Mouse (Mus musculus) intestine, embryonic 15.5 days (tissue): ENCODE results near the gene Ogfrl1. TPM values are rescaled to one million over a fixed set of nuclear protein-coding genes. Genes with fewer than 3 reads are reported as not detected.

Source experiments
- ATAC-seq: fragments of 200-750 bp; cut with Nextera tagmentation; 2 replicates; pipeline ENCODE4 v1.8.0; 2017; ENCODE audit warnings: moderate TSS enrichment, moderate library complexity
- H3K27ac ChIP-seq: fragments of 300-500 bp; sonication (generic); 2 replicates; pipeline ENCODE4 v1.5.1; 2015; ENCODE audit warnings: mild to moderate bottlenecking, inconsistent platforms
- H3K27me3 ChIP-seq: fragments of 300-500 bp; sonication (generic); replicated peaks from 2 replicates; pipeline ENCODE4 v1.6.1; 2015; ENCODE audit warnings: inconsistent platforms
- H3K36me3 ChIP-seq: fragments of 300-500 bp; sonication (generic); 2 replicates; pipeline ENCODE4 v1.6.1; 2015; ENCODE audit warnings: inconsistent platforms
- H3K4me1 ChIP-seq: fragments of 300-500 bp; sonication (generic); replicated peaks from 2 replicates; pipeline ENCODE4 v1.6.1; 2015; ENCODE audit warnings: inconsistent platforms
- H3K4me2 ChIP-seq: fragments of 300-500 bp; sonication (generic); replicated peaks from 2 replicates; pipeline ENCODE4 v1.6.1; 2015; ENCODE audit warnings: mild to moderate bottlenecking, inconsistent platforms
- H3K4me3 ChIP-seq: fragments of 300-500 bp; sonication (generic); replicated peaks from 2 replicates; pipeline ENCODE4 v1.5.1; 2015; ENCODE audit warnings: inconsistent platforms
- H3K9ac ChIP-seq: fragments of 300-500 bp; sonication (generic); 2 replicates; pipeline ENCODE4 v1.6.1; 2015; ENCODE audit warnings: inconsistent platforms
- H3K9me3 ChIP-seq: fragments of 300-500 bp; sonication (generic); 2 replicates; pipeline ENCODE4 v1.6.1; 2016; ENCODE audit warnings: inconsistent platforms
- WGBS: fragments of 180-500 bp; shearing (Covaris S2); methylation state at CpG from one replicate; pipeline ENCODE4 v1.1.7; 2015; 5-methylcytosine and 5-hydroxymethylcytosine counted together
- polyA plus RNA-seq: library from polyadenylated mRNA; unstranded; fragments of >200 nt; fragmentation: Nextera tagmentation; extraction: Ambion mirVana; gene quantifications from 2 replicates; pipeline ENCODE4 v1.2.1, GENCODE M21; 2015

Gene Ogfrl1
- polyA plus RNA-seq, 1 experiment from 2014 or later: 7.6 TPM

DNA sequence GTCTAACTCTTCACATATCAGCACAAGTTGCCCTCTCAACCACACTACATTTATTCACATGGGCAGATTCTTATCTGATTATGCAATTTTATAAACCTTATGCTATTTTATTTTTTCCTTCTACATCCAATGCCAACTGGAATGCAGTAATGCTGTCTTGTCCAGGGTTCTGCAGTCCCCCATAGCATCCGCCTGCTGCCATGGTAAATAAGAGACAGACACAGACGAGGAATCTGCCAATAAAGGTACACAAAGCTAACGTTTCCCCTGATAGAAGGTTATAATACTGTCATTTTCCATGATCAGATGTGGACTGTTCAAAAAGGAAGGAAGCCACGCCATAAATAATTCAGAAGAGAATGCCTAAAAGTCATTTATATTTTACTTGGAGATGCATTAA is 54.7 kb downstream of the Ogfrl1 start:
- H3K9me3 ChIP-seq: no peaks in the 10 kb centered on the region
- WGBS: 65% methylated on average over 4 of the region's 4 CpGs
- H3K27me3 ChIP-seq: no peaks in the 10 kb centered on the region
- no peak overlapping the region for H3K4me3 ChIP-seq
- no peak for ATAC-seq
- no peak overlapping the region for H3K27ac ChIP-seq
- H3K4me2 ChIP-seq: no peak overlapping the region
- H3K9ac ChIP-seq: no peak overlapping the region
- H3K4me1 ChIP-seq: no peaks in the 10 kb centered on the region
- no peaks in the 10 kb centered on the region for H3K36me3 ChIP-seq

DNA sequence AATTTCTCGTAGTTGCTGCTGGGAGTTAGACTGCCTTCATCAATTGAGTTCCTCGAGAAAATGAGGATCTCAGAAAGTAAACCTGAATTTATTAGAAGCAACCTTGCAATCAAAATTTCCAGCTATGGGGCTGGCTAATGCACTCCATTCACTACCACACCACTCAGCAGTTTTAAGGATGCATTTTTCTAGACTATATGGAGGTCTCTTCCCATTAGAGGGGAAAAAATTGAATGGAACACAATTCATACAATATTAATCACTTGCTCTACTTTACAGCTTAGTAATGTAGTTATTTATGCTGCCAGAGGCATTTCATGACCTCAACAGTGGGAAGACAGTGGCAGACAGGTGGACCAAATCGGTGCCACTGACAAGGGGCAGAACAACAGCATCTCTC is 55.3 kb downstream of the Ogfrl1 start:
- Histone ChIP-seq H3K9ac (no peak overlapping the region), H3K4me2 (no peak overlapping the region), H3K27me3 (no peaks in the 10 kb centered on the region), H3K4me3 (no peak overlapping the region), H3K4me1 (no peaks in the 10 kb centered on the region), H3K36me3 (no peaks in the 10 kb centered on the region), H3K9me3 (no peaks in the 10 kb centered on the region), H3K27ac (no peak overlapping the region)
- WGBS: 89% methylated on average over 3 of the region's 3 CpGs
- ATAC-seq: no peak

DNA sequence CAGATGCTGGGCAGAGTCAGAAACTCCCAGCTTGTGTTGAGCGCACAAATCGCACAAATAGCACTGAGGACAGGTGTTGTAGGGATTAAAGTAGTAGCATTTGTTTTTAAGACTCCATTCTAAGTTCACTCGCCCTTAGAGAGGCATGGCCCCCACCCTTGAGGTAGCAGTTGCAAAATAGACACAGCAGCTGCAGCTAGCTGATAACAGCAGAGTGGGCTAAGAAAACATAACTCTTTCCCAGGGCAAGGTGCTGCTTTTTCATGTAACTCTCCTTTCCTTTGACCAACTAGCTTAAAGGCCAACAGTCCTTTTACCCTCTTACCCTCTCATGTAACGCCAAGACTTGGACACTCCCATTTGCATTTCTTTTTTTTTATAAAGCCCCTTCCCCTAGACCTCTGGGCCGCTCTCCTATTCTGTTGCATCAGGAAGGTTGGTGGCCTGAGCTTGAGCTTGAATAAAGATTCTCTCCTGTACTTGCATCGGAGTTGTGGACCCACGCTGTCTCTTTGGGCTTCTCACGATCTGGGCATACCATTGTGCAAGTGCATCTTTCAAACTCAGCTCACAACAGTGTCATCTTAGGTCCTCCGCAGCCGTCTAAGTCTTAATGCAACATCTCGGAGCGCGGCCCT is 61.7 kb downstream of the Ogfrl1 start:
- H3K4me2 ChIP-seq: no peak overlapping the region
- WGBS: 86% methylated on average over 13 of the region's 13 CpGs
- H3K27me3 ChIP-seq: no peaks in the 10 kb centered on the region
- H3K9me3 ChIP-seq: no peaks in the 10 kb centered on the region
- no peak for ATAC-seq
- no peak overlapping the region for H3K27ac ChIP-seq
- no peak overlapping the region for H3K9ac ChIP-seq
- no peak overlapping the region for H3K4me3 ChIP-seq
- H3K36me3 ChIP-seq: no peaks in the 10 kb centered on the region
- no peaks in the 10 kb centered on the region for H3K4me1 ChIP-seq

DNA sequence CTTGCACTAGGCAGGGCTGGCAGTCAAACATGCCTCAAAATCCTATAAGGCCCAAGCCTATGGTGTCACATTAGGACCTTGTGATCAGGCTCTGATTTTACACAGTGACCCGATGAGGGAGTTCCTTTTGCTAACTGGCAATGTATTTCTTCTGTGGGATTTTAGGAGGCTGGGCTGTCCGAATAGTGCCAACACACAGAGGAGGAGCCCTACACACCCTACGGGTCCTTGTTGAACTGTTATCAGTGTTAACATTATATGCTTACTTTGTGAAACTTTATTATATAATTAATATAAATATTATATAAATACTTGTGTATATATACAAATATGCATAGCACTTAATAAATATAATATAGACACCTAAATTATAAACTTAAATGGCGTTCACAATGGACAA is 62.5 kb downstream of the Ogfrl1 start:
- H3K4me2 ChIP-seq: no peak overlapping the region
- no peak overlapping the region for H3K27ac ChIP-seq
- no peaks in the 10 kb centered on the region for H3K27me3 ChIP-seq
- WGBS: 86% methylated on average over 4 of the region's 4 CpGs
- H3K9me3 ChIP-seq: no peaks in the 10 kb centered on the region
- ATAC-seq: no peak
- H3K4me1 ChIP-seq: no peaks in the 10 kb centered on the region
- H3K4me3 ChIP-seq: no peak overlapping the region
- no peaks in the 10 kb centered on the region for H3K36me3 ChIP-seq
- no peak overlapping the region for H3K9ac ChIP-seq

DNA sequence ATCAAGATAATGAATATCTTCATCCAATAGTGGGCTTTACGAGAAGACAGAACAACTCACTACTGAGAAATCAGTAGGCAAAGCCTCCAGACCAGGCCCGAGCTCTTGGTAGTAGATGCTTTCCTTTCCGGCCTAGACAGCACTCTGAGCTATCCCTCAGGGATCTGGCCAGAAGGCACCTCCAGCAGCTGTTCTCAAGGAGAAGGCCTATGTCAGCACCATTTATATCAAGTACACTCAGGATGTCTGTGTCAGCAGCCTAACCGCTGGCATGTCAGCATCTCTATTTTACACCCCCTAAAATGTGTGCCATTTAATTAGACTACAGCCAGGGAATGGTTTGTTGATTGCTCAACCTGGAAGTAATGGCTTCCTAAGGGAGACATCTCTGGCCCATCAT is 65.4 kb downstream of the Ogfrl1 start:
- H3K27ac ChIP-seq: no peak overlapping the region
- no peak overlapping the region for H3K4me3 ChIP-seq
- no peak overlapping the region for H3K9ac ChIP-seq
- no peaks in the 10 kb centered on the region for H3K27me3 ChIP-seq
- no peak overlapping the region for H3K4me2 ChIP-seq
- no peak for ATAC-seq
- 88% methylated on average over 4 of the region's 4 CpGs for WGBS
- no peaks in the 10 kb centered on the region for H3K9me3 ChIP-seq
- no peaks in the 10 kb centered on the region for H3K36me3 ChIP-seq
- H3K4me1 ChIP-seq: no peaks in the 10 kb centered on the region

DNA sequence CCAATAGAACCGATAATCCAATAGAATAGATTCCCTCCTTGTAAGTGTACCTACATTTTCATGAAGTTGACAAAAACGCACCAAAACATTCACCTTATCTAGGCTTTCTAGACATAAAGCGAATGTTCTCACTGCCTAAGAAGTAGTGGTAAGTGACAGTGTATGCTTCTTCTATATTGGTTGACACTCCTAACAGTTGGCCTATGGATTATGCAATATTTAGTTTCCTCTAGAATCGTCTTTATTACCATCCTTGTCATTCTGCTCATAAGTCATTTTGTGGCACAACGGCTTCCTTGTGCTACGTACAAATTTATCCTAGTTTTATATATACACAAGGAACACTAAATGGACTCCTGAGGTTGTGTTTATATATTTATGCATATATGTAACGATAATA is 72.4 kb downstream of the Ogfrl1 start:
- Histone ChIP-seq H3K36me3 (no peaks in the 10 kb centered on the region), H3K4me3 (no peak overlapping the region), H3K9ac (no peak overlapping the region), H3K4me1 (no peaks in the 10 kb centered on the region), H3K27ac (no peak overlapping the region), H3K4me2 (no peak overlapping the region), H3K27me3 (no peaks in the 10 kb centered on the region), H3K9me3 (no peaks in the 10 kb centered on the region)
- 82% methylated on average over 7 of the region's 7 CpGs for WGBS
- ATAC-seq: no peak

DNA sequence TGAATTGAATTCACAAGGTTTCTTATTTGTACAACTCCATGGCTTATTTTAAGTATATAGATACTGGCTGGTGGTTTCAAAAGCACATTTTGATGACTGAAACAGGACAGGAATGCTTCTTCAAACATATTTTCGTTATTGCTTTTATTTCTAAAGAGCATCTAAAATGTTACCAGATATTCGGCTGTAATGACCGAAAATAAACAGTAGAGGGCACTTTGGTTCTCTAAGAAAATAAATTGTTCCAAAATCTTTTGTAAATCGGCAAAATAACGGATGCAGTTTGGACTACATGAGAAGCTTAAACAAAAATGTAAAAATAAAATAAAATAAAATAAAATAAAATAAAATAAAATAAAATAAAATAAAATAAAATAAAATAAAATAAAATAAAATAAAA is 73.3 kb downstream of the Ogfrl1 start:
- Histone ChIP-seq H3K4me3 (no peak overlapping the region), H3K9me3 (no peaks in the 10 kb centered on the region), H3K4me2 (no peak overlapping the region), H3K27me3 (no peaks in the 10 kb centered on the region), H3K27ac (no peak overlapping the region), H3K4me1 (no peaks in the 10 kb centered on the region), H3K36me3 (no peaks in the 10 kb centered on the region), H3K9ac (no peak overlapping the region)
- WGBS: 20% methylated on average over 5 of the region's 5 CpGs
- ATAC-seq: no peak

DNA sequence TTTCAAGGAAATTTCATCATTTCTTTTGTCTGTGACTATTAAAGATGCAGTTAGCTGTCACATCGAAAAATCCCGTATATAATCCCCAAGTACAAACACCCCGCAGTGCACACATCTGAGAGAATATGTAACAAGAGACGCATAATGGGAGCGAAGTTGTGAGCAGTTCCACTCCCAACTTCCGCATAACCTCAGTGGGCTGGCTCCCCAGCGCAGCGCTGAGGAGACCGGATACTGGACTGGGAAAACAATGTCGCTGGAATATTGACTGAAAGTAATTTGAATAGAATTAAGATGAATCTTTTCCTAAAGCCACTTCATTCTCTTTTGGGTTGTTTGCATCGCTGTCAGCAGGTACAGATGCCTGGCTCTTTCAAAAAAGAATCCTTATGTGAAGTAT is 74.3 kb downstream of the Ogfrl1 start:
- Histone ChIP-seq H3K36me3 (no peaks in the 10 kb centered on the region), H3K4me1 (no peaks in the 10 kb centered on the region), H3K27ac (no peak overlapping the region), H3K9ac (no peak overlapping the region), H3K4me2 (no peak overlapping the region), H3K9me3 (no peaks in the 10 kb centered on the region), H3K27me3 (no peaks in the 10 kb centered on the region), H3K4me3 (no peak overlapping the region)
- ATAC-seq: no peak
- WGBS: 74% methylated on average over 11 of the region's 11 CpGs

DNA sequence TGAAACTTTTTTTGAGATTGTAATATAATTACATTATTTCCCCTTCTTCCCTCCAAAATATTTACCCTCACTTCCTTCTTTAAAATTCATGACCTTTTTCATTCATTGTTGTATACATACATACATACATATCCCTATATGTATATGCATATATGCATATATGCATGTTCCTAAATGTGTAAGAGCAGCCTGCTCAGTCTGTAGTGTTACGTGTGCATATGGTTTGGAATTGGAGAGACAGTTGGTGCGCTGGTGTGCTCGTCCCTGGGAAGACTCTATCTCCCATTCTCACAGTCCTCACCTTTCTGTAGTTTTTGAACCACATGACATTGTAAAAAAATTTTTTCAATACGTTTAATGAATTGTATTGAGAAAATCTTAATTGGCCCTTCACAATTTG is 75.4 kb downstream of the Ogfrl1 start:
- 85% methylated on average over 4 of the region's 4 CpGs for WGBS
- ATAC-seq: no peak
- no peak overlapping the region for H3K4me3 ChIP-seq
- H3K4me1 ChIP-seq: no peaks in the 10 kb centered on the region
- H3K27ac ChIP-seq: no peak overlapping the region
- H3K4me2 ChIP-seq: no peak overlapping the region
- no peak overlapping the region for H3K9ac ChIP-seq
- H3K27me3 ChIP-seq: no peaks in the 10 kb centered on the region
- H3K36me3 ChIP-seq: no peaks in the 10 kb centered on the region
- H3K9me3 ChIP-seq: no peaks in the 10 kb centered on the region

DNA sequence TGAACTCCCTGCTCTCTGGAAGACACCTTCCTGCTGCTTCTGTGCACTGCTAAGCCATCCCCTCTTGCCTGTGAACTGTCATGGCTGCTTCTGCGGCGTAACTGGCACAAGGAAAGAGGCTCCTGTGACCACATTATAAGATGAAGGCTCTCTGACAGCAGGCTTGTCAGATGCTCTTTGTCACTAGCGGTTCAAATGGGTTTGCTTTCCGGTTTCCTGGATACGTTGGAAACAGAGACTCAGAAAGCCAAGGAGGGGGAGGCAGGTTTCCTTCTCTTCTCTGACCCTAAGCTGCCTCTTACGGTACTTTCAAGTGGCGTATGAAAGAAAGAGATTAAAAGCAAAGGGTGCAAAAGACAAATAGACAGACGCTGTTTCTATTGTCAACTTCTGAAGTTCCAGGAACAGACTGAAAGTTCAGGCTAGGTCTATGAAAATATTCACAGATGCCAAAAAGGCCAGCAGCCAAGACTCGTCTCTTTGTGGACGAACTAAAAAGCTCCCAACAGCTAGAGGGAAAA is 76.2 kb downstream of the Ogfrl1 start:
- H3K4me1 ChIP-seq: no peaks in the 10 kb centered on the region
- H3K27me3 ChIP-seq: no peaks in the 10 kb centered on the region
- H3K9ac ChIP-seq: no peak overlapping the region
- no peaks in the 10 kb centered on the region for H3K36me3 ChIP-seq
- no peaks in the 10 kb centered on the region for H3K9me3 ChIP-seq
- no peak overlapping the region for H3K4me3 ChIP-seq
- peak overlapping the region; percentile 27; the same call in 1 of the 2 replicates for H3K4me2 ChIP-seq
- no peak overlapping the region for H3K27ac ChIP-seq
- no peak for ATAC-seq
- WGBS: 39% methylated on average over 10 of the region's 10 CpGs

DNA sequence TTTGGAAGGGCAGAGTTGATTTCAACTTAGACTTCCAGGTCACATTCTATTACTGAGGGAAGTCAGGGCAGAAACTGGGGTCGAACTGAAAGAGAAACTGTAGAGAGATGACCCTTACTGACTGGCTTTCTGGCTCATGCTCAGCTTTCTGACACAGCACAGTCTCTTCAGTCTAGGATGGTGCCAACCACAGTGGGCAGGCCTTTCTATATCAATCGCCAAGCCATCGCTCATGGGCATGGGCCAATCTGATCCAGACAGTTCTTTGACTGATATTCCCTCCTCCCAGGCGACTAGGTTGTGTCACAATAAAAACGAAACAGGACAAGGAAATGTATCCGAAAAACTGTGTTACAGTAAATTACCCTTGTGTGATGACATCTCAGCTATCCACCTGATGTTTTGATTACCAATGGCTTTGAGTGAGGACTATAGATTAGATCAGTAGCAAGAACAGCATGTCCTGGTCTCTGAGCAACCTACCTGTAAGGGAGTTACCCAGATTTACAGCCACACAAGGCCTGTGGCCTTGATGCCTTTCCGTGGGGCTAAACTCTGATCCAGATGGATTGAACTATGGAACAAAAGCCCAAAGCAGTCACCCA is 76.9 kb downstream of the Ogfrl1 start:
- no peaks in the 10 kb centered on the region for H3K9me3 ChIP-seq
- H3K27me3 ChIP-seq: no peaks in the 10 kb centered on the region
- no peak overlapping the region; the same call in 1 of the 2 replicates for H3K4me2 ChIP-seq
- 87% methylated on average over 7 of the region's 7 CpGs for WGBS
- H3K27ac ChIP-seq: no peak overlapping the region
- no peak overlapping the region for H3K9ac ChIP-seq
- H3K36me3 ChIP-seq: no peaks in the 10 kb centered on the region
- no peak overlapping the region for H3K4me3 ChIP-seq
- ATAC-seq: no peak
- H3K4me1 ChIP-seq: no peaks in the 10 kb centered on the region
